Mouse (Mus musculus) spleen, adult 2 months (tissue): ENCODE measurements around the gene 1110008L16Rik. TPM values are rescaled to one million over a fixed set of nuclear protein-coding genes. Genes with fewer than 3 reads are reported as not detected.
"Not testable (repeated sequence)": the region's sequence is repeated elsewhere in the genome, so short reads cannot be mapped to it uniquely, and the experiment has no call there.

Experiments
- DNase-seq, 2 experiments: peaks; one replicate each; pipeline versions ENCODE4 v3.0.0 to v3.0.0-alpha.2; 2012 to 2021; ENCODE audit warnings: low spot score in 2 of 2, low read depth in 1 of 2
- H3K27ac ChIP-seq: fragments of 200-500 bp; 2 replicates; pipeline ENCODE4 v1.5.1; 2012; ENCODE audit warnings: low read length, inconsistent platforms; ENCODE audit not compliant: insufficient read depth
- H3K27me3 ChIP-seq: fragments of 200-500 bp; 2 replicates; pipeline ENCODE4 v1.6.1; 2012; ENCODE audit warnings: mild to moderate bottlenecking, moderate library complexity, low read length, inconsistent platforms; ENCODE audit not compliant: control insufficient read depth, insufficient read depth
- H3K36me3 ChIP-seq: fragments of 200-500 bp; 2 replicates; pipeline ENCODE4 v1.6.1; 2012; ENCODE audit warnings: mild to moderate bottlenecking, low read length, inconsistent platforms; ENCODE audit not compliant: control insufficient read depth, insufficient read depth
- H3K4me1 ChIP-seq: fragments of 200-500 bp; 2 replicates; pipeline ENCODE4 v1.6.1; 2011; ENCODE audit warnings: inconsistent platforms; ENCODE audit not compliant: control insufficient read depth, insufficient read depth, insufficient read length
- H3K4me3 ChIP-seq: fragments of 200-500 bp; 2 replicates; pipeline ENCODE4 v1.5.1; 2011; ENCODE audit warnings: mild to moderate bottlenecking, inconsistent platforms; ENCODE audit not compliant: insufficient read depth, insufficient read length; ENCODE audit errors: extremely low read depth
- CTCF ChIP-seq: fragments of 200-500 bp; IDR thresholded peaks from 2 replicates; pipeline ENCODE4 v1.5.1; 2011; ENCODE audit warnings: mild to moderate bottlenecking, inconsistent platforms; ENCODE audit not compliant: insufficient read depth, insufficient read length, insufficient replicate concordance; ENCODE audit errors: extremely low read depth
- POLR2A ChIP-seq: fragments of 200-500 bp; IDR thresholded peaks from 2 replicates; pipeline ENCODE4 v1.6.1; 2011; ENCODE audit warnings: low read depth, low read length, inconsistent platforms
- WGBS: fragments of 180-500 bp; shearing (Covaris S2); methylation state at CpG from one replicate; pipeline ENCODE4 v1.1.7; 2018; 5-methylcytosine and 5-hydroxymethylcytosine counted together
- polyA plus RNA-seq: library from polyadenylated mRNA; depleted of rRNA; stranded (reverse); fragments of >200 nt; gene quantifications from 2 replicates; pipeline ENCODE4 v1.2.3, GENCODE M21; 2012; rRNA removed

Gene 1110008L16Rik
- 1.4 and 1.7 TPM in 2 replicates for polyA plus RNA-seq

- H3K27me3 ChIP-seq: no peaks in the 10 kb centered on the region
- no peak for TF ChIP-seq CTCF
- TF ChIP-seq POLR2A: no peak
- WGBS: 65% methylated on average over 5 of the region's 5 CpGs
- H3K4me3 ChIP-seq: no peak within 1 kb of the TSS
- peaks cover 11% of the 10 kb centered on the region; the same call in 1 of the 2 replicates for H3K4me1 ChIP-seq
- H3K27ac ChIP-seq: no peak within 1 kb of the TSS
- no peak for DNase-seq
- H3K36me3 ChIP-seq: peaks cover 19% of the 10 kb centered on the region
These were observed at the start of gene 1110008L16Rik for GRCm38 (mm10) chr12:55299336-55299735. Gene 1110008L16Rik, plus strand, starts transcription at chr12:55299577.

GRCm38 (mm10) chr12:55261950-55262349 is 37.4 kb upstream of the 1110008L16Rik start:
- no CpG with 5 or more reads among the region's 8 CpGs for WGBS
- not testable (repeated sequence) for H3K27ac ChIP-seq, H3K36me3 ChIP-seq, H3K4me1 ChIP-seq, H3K27me3 ChIP-seq, H3K4me3 ChIP-seq, DNase-seq

GRCm38 (mm10) chr12:55263385-55263784 is 36.0 kb upstream of the 1110008L16Rik start:
- not testable (repeated sequence) for H3K36me3 ChIP-seq, H3K27ac ChIP-seq, H3K4me3 ChIP-seq, DNase-seq, H3K4me1 ChIP-seq, H3K27me3 ChIP-seq
- no CpG with 5 or more reads among the region's 5 CpGs for WGBS

GRCm38 (mm10) chr12:55272243-55272642 is 27.1 kb upstream of the 1110008L16Rik start:
- Histone ChIP-seq H3K36me3 (no peaks in the 10 kb centered on the region), H3K27ac (no peak overlapping the region), H3K4me1 (no peaks in the 10 kb centered on the region), H3K27me3 (no peaks in the 10 kb centered on the region), H3K4me3 (no peak overlapping the region)
- TF ChIP-seq POLR2A (no peak), CTCF (no peak)
- WGBS: 82% methylated on average over 3 of the region's 3 CpGs
- DNase-seq: no peak

GRCm38 (mm10) chr12:55277583-55277982 is 21.8 kb upstream of the 1110008L16Rik start:
- H3K36me3 ChIP-seq, H3K27ac ChIP-seq, H3K4me3 ChIP-seq, H3K4me1 ChIP-seq, H3K27me3 ChIP-seq, DNase-seq: not testable (repeated sequence)
- WGBS: 94% methylated on average over 4 of the region's 6 CpGs

- Histone ChIP-seq H3K4me3 (no peak overlapping the region), H3K4me1 (peaks cover 8% of the 10 kb centered on the region; the same call in 1 of the 2 replicates), H3K27ac (no peak overlapping the region), H3K36me3 (peaks cover 22% of the 10 kb centered on the region), H3K27me3 (no peaks in the 10 kb centered on the region)
- WGBS: 98% methylated on average over 9 of the region's 9 CpGs
- TF ChIP-seq CTCF (no peak), POLR2A (no peak)
- no peak for DNase-seq
These were observed 1.3 kb upstream of the 1110008L16Rik start for GRCm38 (mm10) chr12:55298112-55298511.

- Histone ChIP-seq H3K27me3 (no peaks in the 10 kb centered on the region), H3K4me1 (peaks cover 11% of the 10 kb centered on the region; the same call in 1 of the 2 replicates), H3K36me3 (peaks cover 15% of the 10 kb centered on the region), H3K27ac (no peak overlapping the region), H3K4me3 (no peak overlapping the region)
- DNase-seq: no peak
- TF ChIP-seq CTCF: no peak
- TF ChIP-seq POLR2A: no peak
- 70% methylated on average over 3 of the region's 3 CpGs for WGBS
These were observed 1.5 kb downstream of the 1110008L16Rik start for GRCm38 (mm10) chr12:55300820-55301351.
